Mouse (Mus musculus): ENCODE measurements around the gene Gtf2h2.
"Not testable (repeated sequence)": the region's sequence is repeated elsewhere in the genome, so short reads cannot be mapped to it uniquely, and the experiment has no call there.

The Gtf2h2 gene

DNA sequence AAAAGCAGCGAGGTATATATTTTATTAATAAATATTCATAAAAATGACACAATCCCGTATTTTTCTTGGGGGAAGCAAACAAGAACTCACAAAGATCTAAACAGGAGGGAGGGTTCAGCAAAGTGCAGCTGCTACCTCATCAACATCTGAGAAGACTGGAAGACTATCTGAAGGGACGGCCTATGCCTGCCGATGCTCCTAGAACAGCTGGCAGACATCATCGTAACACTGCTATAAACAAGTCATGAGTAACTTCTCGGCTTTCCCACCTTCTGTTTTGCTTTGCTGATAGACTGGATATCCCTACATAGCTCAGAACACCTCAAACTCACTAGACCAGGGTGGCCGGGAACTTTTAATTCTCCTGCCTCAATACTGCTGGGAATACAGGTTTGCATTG is 8.8 kb downstream of the Gtf2h2 start:
- no peak for DNase-seq

DNA sequence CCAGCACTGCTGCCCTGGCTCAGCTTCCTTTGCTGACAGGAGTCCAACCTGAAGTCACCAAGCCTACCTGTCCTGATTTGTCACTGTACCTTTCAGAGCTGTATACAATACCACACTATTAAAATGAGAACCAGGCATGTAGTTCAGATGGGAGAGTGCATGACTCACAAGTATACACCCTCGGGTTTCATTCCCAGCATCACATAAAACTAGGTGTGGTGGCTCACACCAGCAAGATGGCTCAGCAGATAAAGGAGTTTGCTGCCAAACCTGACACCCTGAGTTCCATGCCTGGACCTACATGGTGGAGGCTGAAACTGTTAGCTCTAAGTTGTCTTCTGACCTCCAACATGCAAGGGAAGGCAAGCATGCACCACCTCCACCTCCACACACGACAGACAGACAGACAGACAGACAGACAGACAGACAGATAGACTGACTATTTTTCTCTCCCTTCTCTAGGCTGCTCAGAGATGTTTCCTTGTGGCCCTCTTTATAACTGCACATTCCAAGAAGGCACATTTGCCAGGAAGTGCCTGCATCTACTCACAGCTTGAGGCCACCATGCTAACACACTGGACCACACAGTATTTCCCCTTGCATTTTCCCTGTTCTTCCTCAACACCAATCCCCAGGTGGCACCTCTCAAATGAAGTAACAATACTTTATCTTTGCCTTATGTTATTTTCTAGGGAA is 28.7 kb downstream of the Gtf2h2 start:
- DNase-seq = no peak

DNA sequence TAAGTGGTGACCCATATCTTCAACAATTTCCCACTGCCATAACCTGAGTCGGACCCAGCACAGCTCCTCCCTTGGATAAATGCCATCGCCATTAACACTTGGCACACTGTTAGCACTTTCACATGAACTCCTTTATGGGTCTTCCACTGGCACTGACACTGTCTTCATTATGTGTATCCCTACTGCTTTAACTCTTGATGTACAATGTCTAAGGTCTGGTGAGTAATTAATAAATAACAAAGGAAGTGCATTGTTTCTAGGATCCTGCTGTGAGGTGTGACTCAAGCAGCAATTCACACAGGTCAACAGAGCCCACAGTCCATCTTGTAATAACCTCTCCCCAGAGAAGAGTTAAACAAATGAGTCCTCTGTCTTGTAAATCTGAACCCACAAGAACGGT is 31.0 kb downstream of the Gtf2h2 start:
- DNase-seq = no peak

DNA sequence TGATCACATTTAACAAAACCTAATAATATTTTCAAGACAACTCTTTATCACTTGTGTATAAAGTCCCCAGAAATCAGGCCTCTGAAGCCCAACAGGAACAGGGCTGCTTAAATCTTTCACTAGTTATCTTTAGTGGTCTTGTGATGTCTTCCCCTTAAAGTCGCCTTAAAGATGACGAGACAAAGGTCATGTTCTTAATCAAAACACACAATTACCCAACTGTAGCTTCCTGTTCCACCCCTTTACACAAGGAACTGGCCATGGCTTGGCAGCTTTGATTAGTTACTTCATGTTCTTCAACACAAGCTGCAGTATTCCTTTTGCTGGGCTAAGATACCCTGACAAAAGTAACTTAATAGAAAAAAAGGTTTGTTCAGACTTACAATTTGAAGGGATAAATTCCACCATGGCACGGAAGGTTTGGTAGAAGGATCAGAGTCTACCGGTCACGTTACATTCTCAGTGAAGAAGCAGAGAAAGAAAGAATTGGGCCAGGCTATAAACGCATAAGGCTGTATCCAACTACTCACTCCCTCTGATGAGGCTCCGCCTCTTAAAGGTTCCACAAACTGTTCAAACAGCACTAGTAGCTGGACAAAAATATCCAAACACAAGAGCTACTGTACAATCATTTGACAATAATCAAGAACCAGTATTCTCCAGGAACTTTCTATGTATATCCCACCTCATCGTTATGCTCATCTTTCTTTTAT is 39.8 kb downstream of the Gtf2h2 start, which contains the start of gene Naip1:
TSS of gene Naip1 (minus strand) at position 455 of the 713 bp plus-strand sequence.
- DNase-seq = not testable (repeated sequence)

DNA sequence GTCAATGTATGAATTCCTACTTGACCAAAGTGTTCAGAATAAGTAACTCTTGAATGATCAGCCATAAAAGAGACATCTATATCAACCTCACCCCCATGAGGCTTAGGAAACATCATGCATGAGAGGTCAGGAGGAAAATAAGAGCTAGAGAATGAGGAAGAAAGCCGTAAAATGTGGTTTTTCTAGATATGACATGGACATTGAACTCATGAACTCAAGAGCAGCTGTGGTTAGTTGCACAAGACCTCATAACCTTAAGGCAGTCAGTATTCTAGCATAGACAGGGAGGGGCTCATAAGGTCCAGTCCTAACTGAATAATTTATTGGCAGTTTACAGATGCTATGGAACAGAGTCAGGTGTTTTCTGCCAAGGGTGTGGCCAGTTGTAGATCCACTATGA is 42.9 kb downstream of the Gtf2h2 start:
- DNase-seq = no peak

DNA sequence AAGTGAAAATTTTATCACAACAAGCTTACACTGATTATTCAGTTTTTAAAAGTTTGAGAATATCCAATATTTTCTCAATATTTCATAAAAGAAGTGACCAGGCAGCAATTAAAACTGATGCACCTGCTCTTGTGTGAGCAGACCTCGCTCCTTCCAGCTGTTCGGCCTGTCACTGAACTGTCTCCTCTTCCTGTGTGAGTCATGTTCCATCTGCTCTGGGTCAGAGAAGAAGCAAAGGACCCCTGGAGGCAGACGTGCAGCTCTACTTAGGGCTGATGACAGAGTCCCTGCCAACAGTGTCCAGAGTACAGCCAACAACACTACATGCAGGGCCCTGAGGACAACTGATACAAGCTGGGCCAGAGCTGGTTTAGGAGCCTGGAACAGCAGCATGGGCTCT is 52.3 kb downstream of the Gtf2h2 start:
- DNase-seq = no peak

DNA sequence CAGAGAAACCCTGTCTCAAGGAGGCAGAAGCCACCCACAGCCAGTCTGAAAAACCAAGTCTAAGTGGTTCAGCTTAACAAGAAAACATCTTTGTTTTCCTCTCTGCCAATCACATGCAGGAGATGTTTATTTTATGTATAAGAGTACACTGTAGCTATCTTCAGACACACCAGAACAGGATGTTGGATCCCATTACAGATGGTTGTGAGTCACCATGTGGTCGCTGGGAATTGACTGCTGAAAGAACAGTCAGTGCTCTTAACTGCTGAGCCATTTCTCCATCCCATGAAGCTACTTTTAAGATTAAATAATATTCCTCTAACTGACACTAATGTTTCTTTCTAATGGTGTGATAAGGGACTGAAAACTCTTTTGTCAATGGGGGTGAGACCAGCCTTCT is 53.7 kb downstream of the Gtf2h2 start:
- no peak for DNase-seq

DNA sequence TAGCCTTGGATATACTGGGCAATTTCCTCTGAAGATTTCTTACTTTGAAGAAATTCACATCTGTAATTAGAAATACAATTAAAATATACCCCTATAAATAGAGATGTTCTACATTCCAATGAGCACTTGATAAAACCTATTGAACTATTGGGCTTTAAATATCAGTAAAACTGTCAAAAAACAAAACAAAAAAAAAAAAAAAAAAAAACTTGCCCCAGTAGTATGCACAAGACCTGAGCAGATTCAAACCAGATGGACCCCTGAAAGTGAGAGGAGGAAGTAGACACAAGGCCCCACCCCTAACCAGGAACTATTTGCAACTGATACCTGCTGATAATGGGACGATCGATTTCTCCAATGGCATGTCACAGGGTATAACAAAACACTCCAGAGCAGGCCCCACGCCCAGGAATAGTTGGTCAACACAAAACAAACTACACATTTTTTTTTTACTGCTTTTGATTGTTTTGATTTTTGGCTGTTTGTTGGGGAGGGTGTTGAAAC is 55.0 kb downstream of the Gtf2h2 start:
- no peak for DNase-seq

DNA sequence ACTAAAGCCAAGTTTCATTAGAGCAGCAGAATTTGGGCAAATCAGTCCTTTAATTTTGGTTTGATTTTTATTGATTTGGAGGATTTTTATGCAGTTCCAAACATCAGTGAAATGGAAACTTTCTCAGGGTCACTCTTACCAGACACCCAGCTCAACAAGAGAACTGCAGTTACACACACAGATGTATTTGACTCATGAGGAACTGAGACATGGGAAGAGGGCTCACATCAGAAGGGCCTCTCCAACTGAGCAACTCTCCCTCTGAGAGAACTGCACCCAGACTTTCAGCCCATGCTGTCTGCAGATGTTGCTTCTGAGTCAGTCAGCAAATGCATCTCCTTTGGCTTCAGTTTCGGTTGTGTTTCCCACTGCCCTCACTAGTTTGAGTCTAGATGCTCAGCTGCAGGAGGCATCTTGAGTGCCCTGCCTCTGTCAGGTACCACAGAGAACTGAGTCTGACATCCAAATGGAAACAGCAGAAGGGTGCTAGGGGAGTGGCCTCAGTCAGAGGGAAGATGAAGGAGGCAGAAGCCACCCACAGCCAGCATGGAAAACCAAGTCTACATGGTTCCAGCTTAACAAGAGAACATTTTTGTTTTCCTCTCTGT is 55.7 kb downstream of the Gtf2h2 start:
- DNase-seq = not testable (repeated sequence)

DNA sequence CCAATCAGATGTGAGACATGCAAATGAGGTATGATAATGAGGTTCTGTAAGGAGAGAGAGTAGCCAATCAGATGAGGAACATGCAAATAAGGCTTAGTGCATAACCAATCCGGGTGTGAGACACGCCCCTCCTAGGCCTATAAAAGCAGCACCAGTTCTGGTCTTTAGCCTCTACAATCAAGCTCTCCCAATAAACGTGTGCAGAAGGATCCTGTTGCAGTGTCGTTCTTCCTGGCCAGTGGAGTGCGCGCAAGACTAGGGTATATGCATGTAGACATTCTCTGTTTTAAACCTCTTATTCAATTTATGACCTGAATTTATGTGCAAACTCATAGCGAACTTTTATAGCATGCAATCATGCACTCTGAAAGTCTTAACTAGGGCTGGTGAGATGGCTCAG is 72.4 kb downstream of the Gtf2h2 start:
- DNase-seq = not testable (repeated sequence)

DNA sequence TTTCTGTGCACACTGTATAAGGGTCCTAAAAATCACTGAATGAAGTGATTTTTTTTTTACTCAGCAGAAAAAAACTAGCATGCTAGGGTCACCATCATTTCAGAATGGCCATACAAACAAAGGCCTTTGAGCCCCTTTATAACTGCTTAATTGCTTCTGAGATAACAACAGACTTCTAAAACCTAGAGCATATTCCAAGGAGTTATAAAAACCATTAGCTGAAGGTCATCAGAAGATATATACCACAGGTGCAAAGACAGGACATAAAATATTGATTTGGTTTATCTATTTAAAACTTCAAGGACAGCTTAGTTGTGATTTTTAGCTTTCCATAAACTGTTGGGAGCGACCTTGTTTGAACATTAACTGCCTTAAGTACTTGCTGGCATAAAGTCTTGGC is 78.0 kb downstream of the Gtf2h2 start:
- no peak for DNase-seq

Measured in thymus, postnatal 25 days (tissue).